Mouse (Mus musculus) testis, adult 2 months (tissue): ENCODE data around the gene Poc1b. TPM values are rescaled to one million over a fixed set of nuclear protein-coding genes. Genes with fewer than 3 reads are reported as not detected.
"Not testable (repeated sequence)": the region's sequence is repeated elsewhere in the genome, so short reads cannot be mapped to it uniquely, and the experiment has no call there.

ENCODE experiments used
- H3K27ac ChIP-seq: fragments of 200-500 bp; 2 replicates; pipeline ENCODE4 v1.5.1; 2012; ENCODE audit warnings: low read depth, low read length; ENCODE audit not compliant: control insufficient read depth, insufficient read depth
- H3K27me3 ChIP-seq: fragments of 200-500 bp; 2 replicates; pipeline ENCODE4 v1.6.1; 2012; ENCODE audit warnings: mild to moderate bottlenecking, low read length, moderate library complexity; ENCODE audit not compliant: control insufficient read depth, insufficient read depth
- H3K36me3 ChIP-seq: fragments of 200-500 bp; 2 replicates; pipeline ENCODE4 v1.6.1; 2012; ENCODE audit warnings: mild to moderate bottlenecking, low read length; ENCODE audit not compliant: control insufficient read depth, insufficient read depth
- H3K4me1 ChIP-seq: fragments of 200-500 bp; 2 replicates; pipeline ENCODE4 v1.6.1; 2012; ENCODE audit warnings: low read length; ENCODE audit not compliant: control insufficient read depth, insufficient read depth
- H3K4me3 ChIP-seq: fragments of 200-500 bp; 2 replicates; pipeline ENCODE4 v1.5.1; 2012; ENCODE audit warnings: low read depth, mild to moderate bottlenecking, low read length, moderate library complexity, mixed read lengths; ENCODE audit not compliant: control insufficient read depth
- CTCF ChIP-seq: fragments of 200-500 bp; IDR thresholded peaks from 2 replicates; pipeline ENCODE4 v1.5.1; 2012; ENCODE audit warnings: low read depth, mild to moderate bottlenecking, inconsistent platforms, low read length, moderate library complexity; ENCODE audit not compliant: control insufficient read depth, insufficient read depth, insufficient replicate concordance
- POLR2A ChIP-seq: fragments of 200-500 bp; IDR thresholded peaks from 2 replicates; pipeline ENCODE4 v1.6.1; 2012; ENCODE audit warnings: low read depth, mild to moderate bottlenecking, inconsistent platforms, low read length, moderate library complexity; ENCODE audit not compliant: control insufficient read depth
- polyA plus RNA-seq: library from polyadenylated mRNA; depleted of rRNA; stranded (reverse); fragments of >200 nt; gene quantifications from 2 replicates; pipeline ENCODE4 v1.2.3, GENCODE M21; 2012

Gene Poc1b
- polyA plus RNA-seq, 1 experiment = 73.4 TPM

GRCm38 (mm10) chr10:99145611-99146010 is 38.8 kb downstream of the Poc1b start:
- Histone ChIP-seq H3K36me3 (no peaks in the 10 kb centered on the region), H3K27me3 (no peaks in the 10 kb centered on the region), H3K4me1 (no peaks in the 10 kb centered on the region), H3K27ac (no peak overlapping the region), H3K4me3 (no peak overlapping the region)
- no peak for TF ChIP-seq POLR2A
- TF ChIP-seq CTCF = no peak

- Histone ChIP-seq H3K27ac (no peak overlapping the region), H3K4me1 (no peaks in the 10 kb centered on the region), H3K4me3 (no peak overlapping the region), H3K36me3 (no peaks in the 10 kb centered on the region), H3K27me3 (no peaks in the 10 kb centered on the region)
- TF ChIP-seq POLR2A = no peak
- TF ChIP-seq CTCF = no peak
Measured at GRCm38 (mm10) chr10:99146596-99146995, 39.8 kb downstream of the Poc1b start.

GRCm38 (mm10) chr10:99150016-99150415 is 43.2 kb downstream of the Poc1b start:
- no peaks in the 10 kb centered on the region for H3K36me3 ChIP-seq

GRCm38 (mm10) chr10:99151580-99151979 is 44.7 kb downstream of the Poc1b start:
- no peaks in the 10 kb centered on the region for H3K27me3 ChIP-seq
- TF ChIP-seq POLR2A (no peak), CTCF (no peak)
- no peaks in the 10 kb centered on the region for H3K36me3 ChIP-seq
- H3K4me1 ChIP-seq = no peaks in the 10 kb centered on the region
- no peak overlapping the region for H3K4me3 ChIP-seq
- H3K27ac ChIP-seq = no peak overlapping the region

More at GRCm38 (mm10) chr10:99150016-99150415, 43.2 kb downstream of the Poc1b start:
- Histone ChIP-seq H3K27ac (no peak overlapping the region), H3K4me3 (no peak overlapping the region), H3K27me3 (no peaks in the 10 kb centered on the region), H3K4me1 (no peaks in the 10 kb centered on the region)
- TF ChIP-seq CTCF = no peak
- TF ChIP-seq POLR2A = no peak

- Histone ChIP-seq H3K27me3 (no peaks in the 10 kb centered on the region), H3K36me3 (no peaks in the 10 kb centered on the region), H3K4me3 (no peak overlapping the region), H3K27ac (no peak overlapping the region), H3K4me1 (no peaks in the 10 kb centered on the region)
- TF ChIP-seq CTCF (no peak), POLR2A (no peak)
Measured at GRCm38 (mm10) chr10:99152063-99152462, 45.2 kb downstream of the Poc1b start.

GRCm38 (mm10) chr10:99154635-99155034 is 47.8 kb downstream of the Poc1b start:
- no peak overlapping the region for H3K27ac ChIP-seq
- H3K4me3 ChIP-seq = no peak overlapping the region
- H3K36me3 ChIP-seq = no peaks in the 10 kb centered on the region
- TF ChIP-seq CTCF (no peak), POLR2A (no peak)
- H3K4me1 ChIP-seq = no peaks in the 10 kb centered on the region
- H3K27me3 ChIP-seq = no peaks in the 10 kb centered on the region

GRCm38 (mm10) chr10:99156808-99157207 is 50.0 kb downstream of the Poc1b start:
- Histone ChIP-seq H3K36me3 (no peaks in the 10 kb centered on the region), H3K27me3 (no peaks in the 10 kb centered on the region), H3K4me3 (no peak overlapping the region), H3K27ac (no peak overlapping the region), H3K4me1 (no peaks in the 10 kb centered on the region)
- TF ChIP-seq POLR2A (no peak), CTCF (no peak)

- H3K27me3 ChIP-seq, H3K4me1 ChIP-seq, H3K36me3 ChIP-seq, H3K27ac ChIP-seq, H3K4me3 ChIP-seq: not testable (repeated sequence)
Measured at GRCm38 (mm10) chr10:99157697-99158096, 50.9 kb downstream of the Poc1b start.
